Mouse (Mus musculus) cortical plate, adult 2 months (tissue): Measurements from ENCODE around the gene Olfr90.

Experiments used
- CTCF ChIP-seq: fragments of 200-500 bp; IDR thresholded peaks from 2 replicates; pipeline ENCODE4 v1.5.1; 2011; ENCODE audit warnings: mild to moderate bottlenecking, control low read depth, low read length; ENCODE audit not compliant: insufficient read depth; ENCODE audit errors: extremely low read depth
- POLR2A ChIP-seq: fragments of 200-500 bp; IDR thresholded peaks from 2 replicates; pipeline ENCODE4 v1.6.1; 2011; ENCODE audit warnings: mild to moderate bottlenecking, low read length, control low read depth; ENCODE audit not compliant: insufficient read depth; ENCODE audit errors: extremely low read depth

DNA sequence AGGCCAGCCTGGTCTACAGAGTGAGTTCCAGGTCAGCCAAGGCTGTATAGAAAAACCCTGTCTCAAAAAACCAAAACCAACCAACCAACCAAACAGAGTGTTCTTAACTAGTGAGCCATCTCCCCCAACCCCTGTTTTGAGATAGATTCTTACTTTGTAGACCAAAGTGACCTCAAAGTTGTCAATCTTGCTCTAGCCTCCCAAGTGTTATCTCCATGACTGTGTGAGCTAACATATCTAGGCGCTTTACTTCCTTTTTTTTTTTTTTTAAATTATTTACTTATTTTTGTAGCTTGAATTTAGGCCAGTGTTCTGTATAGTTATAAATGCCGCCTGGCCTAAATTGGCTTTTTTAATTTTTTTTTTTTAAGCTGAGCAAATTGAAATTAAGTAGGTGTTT, 22.3 kb downstream of the Olfr90 start:
- TF ChIP-seq POLR2A, result no peak
- no peak for TF ChIP-seq CTCF
